Mouse (Mus musculus): Measurements from ENCODE around the gene Relb. TPM values are rescaled to one million over a fixed set of nuclear protein-coding genes. Genes with fewer than 3 reads are reported as not detected.

The Relb gene
- polyA plus RNA-seq, 1 experiment: 144 TPM

- TF ChIP-seq CTCF (IDR thresholded peaks at IDR 0.05; ENCODE audit: extremely low read depth, insufficient read length, insufficient replicate concordance, low read depth, low read length): no peak
- TF ChIP-seq POLR2A (IDR thresholded peaks at IDR 0.05; ENCODE audit: low read depth, low read length): peak; percentile 79
- Histone ChIP-seq H3K4me1 (ENCODE audit: control insufficient read depth, insufficient read depth, insufficient read length, low read length) (peaks cover 18% of the 10 kb centered on the region), H3K36me3 (ENCODE audit: control insufficient read depth, insufficient read depth, low read length) (peaks cover 7% of the 10 kb centered on the region), H3K27me3 (ENCODE audit: control insufficient read depth, insufficient read depth, low read length) (no peaks in the 10 kb centered on the region), H3K27ac (ENCODE audit: insufficient read depth, low read depth, low read length) (peak overlapping the region; percentile 94), H3K4me3 (ENCODE audit: low read depth, low read length) (peak overlapping the region; percentile 87)
- under 1% methylated on average over 53 of the region's 53 CpGs for WGBS
Measured at GRCm38 (mm10) chr7:19572926-19573775, 56.1 kb downstream of the Relb start.

GRCm38 (mm10) chr7:19569647-19570046, 59.6 kb downstream of the Relb start:
- TF ChIP-seq POLR2A (IDR thresholded peaks at IDR 0.05; ENCODE audit: low read depth, low read length) (no peak), CTCF (IDR thresholded peaks at IDR 0.05; ENCODE audit: extremely low read depth, insufficient read length, insufficient replicate concordance, low read depth, low read length) (no peak)
- Histone ChIP-seq H3K27me3 (ENCODE audit: control insufficient read depth, insufficient read depth, low read length) (no peaks in the 10 kb centered on the region), H3K36me3 (ENCODE audit: control insufficient read depth, insufficient read depth, low read length) (peaks cover 15% of the 10 kb centered on the region), H3K27ac (ENCODE audit: insufficient read depth, low read depth, low read length) (no peak overlapping the region), H3K4me3 (ENCODE audit: low read depth, low read length) (no peak overlapping the region), H3K4me1 (ENCODE audit: control insufficient read depth, insufficient read depth, insufficient read length, low read length) (peaks cover 8% of the 10 kb centered on the region; the same call in 1 of the 2 replicates)
- WGBS: 83% methylated on average over 3 of the region's 3 CpGs

GRCm38 (mm10) chr7:19567426-19567825, 61.8 kb downstream of the Relb start:
- no peak overlapping the region for H3K4me3 ChIP-seq (ENCODE audit: low read depth, low read length)
- no peaks in the 10 kb centered on the region for H3K27me3 ChIP-seq (ENCODE audit: control insufficient read depth, insufficient read depth, low read length)
- TF ChIP-seq CTCF (IDR thresholded peaks at IDR 0.05; ENCODE audit: extremely low read depth, insufficient read length, insufficient replicate concordance, low read depth, low read length) (no peak), POLR2A (IDR thresholded peaks at IDR 0.05; ENCODE audit: low read depth, low read length) (no peak)
- peaks cover 19% of the 10 kb centered on the region for H3K36me3 ChIP-seq (ENCODE audit: control insufficient read depth, insufficient read depth, low read length)
- H3K27ac ChIP-seq (ENCODE audit: insufficient read depth, low read depth, low read length): peak overlapping the region; percentile 48; the same call in 1 of the 2 replicates
- 67% methylated on average over 8 of the region's 8 CpGs for WGBS
- H3K4me1 ChIP-seq (ENCODE audit: control insufficient read depth, insufficient read depth, insufficient read length, low read length): peaks cover 11% of the 10 kb centered on the region; the same call in 1 of the 2 replicates

- Histone ChIP-seq H3K4me3 (ENCODE audit: low read depth, low read length) (no peak overlapping the region), H3K36me3 (ENCODE audit: control insufficient read depth, insufficient read depth, low read length) (peaks cover 19% of the 10 kb centered on the region), H3K27ac (ENCODE audit: insufficient read depth, low read depth, low read length) (no peak overlapping the region), H3K27me3 (ENCODE audit: control insufficient read depth, insufficient read depth, low read length) (no peaks in the 10 kb centered on the region), H3K4me1 (ENCODE audit: control insufficient read depth, insufficient read depth, insufficient read length, low read length) (peaks cover 7% of the 10 kb centered on the region; the same call in 1 of the 2 replicates)
- 94% methylated on average over 2 of the region's 2 CpGs for WGBS
- no peak for TF ChIP-seq POLR2A (IDR thresholded peaks at IDR 0.05; ENCODE audit: low read depth, low read length)
- no peak for TF ChIP-seq CTCF (IDR thresholded peaks at IDR 0.05; ENCODE audit: extremely low read depth, insufficient read length, insufficient replicate concordance, low read depth, low read length)
Measured at GRCm38 (mm10) chr7:19565803-19566202, 63.4 kb downstream of the Relb start.

- no peak for TF ChIP-seq POLR2A (IDR thresholded peaks at IDR 0.05; ENCODE audit: low read depth, low read length)
- peak; percentile 25; the same call in 1 of the 2 replicates for TF ChIP-seq CTCF (IDR thresholded peaks at IDR 0.05; ENCODE audit: extremely low read depth, insufficient read length, insufficient replicate concordance, low read depth, low read length)
- no peaks in the 10 kb centered on the region for H3K27me3 ChIP-seq (ENCODE audit: control insufficient read depth, insufficient read depth, low read length)
- H3K36me3 ChIP-seq (ENCODE audit: control insufficient read depth, insufficient read depth, low read length): peaks cover 12% of the 10 kb centered on the region
- 92% methylated on average over 4 of the region's 4 CpGs for WGBS
- no peak overlapping the region for H3K4me3 ChIP-seq (ENCODE audit: low read depth, low read length)
- peaks cover 15% of the 10 kb centered on the region for H3K4me1 ChIP-seq (ENCODE audit: control insufficient read depth, insufficient read depth, insufficient read length, low read length)
- no peak overlapping the region for H3K27ac ChIP-seq (ENCODE audit: insufficient read depth, low read depth, low read length)
Measured at GRCm38 (mm10) chr7:19564455-19564854, 64.8 kb downstream of the Relb start.

- TF ChIP-seq POLR2A (IDR thresholded peaks at IDR 0.05; ENCODE audit: low read depth, low read length): no peak
- WGBS: 79% methylated on average over 3 of the region's 3 CpGs
- peaks cover 12% of the 10 kb centered on the region for H3K36me3 ChIP-seq (ENCODE audit: control insufficient read depth, insufficient read depth, low read length)
- no peak overlapping the region for H3K4me3 ChIP-seq (ENCODE audit: low read depth, low read length)
- H3K27me3 ChIP-seq (ENCODE audit: control insufficient read depth, insufficient read depth, low read length): no peaks in the 10 kb centered on the region
- H3K4me1 ChIP-seq (ENCODE audit: control insufficient read depth, insufficient read depth, insufficient read length, low read length): peaks cover 21% of the 10 kb centered on the region
- no peak overlapping the region for H3K27ac ChIP-seq (ENCODE audit: insufficient read depth, low read depth, low read length)
Measured at GRCm38 (mm10) chr7:19563884-19564283, 65.4 kb downstream of the Relb start.

GRCm38 (mm10) chr7:19562643-19563410, 66.4 kb downstream of the Relb start, which contains the start of gene Ppp1r37:
Ppp1r37 (minus strand) TSS chr7:19563076.
- no peaks in the 10 kb centered on the region for H3K27me3 ChIP-seq (ENCODE audit: control insufficient read depth, insufficient read depth, low read length)
- H3K4me3 ChIP-seq (ENCODE audit: low read depth, low read length): peak within 1 kb of the TSS; percentile 91
- peaks cover 29% of the 10 kb centered on the region for H3K4me1 ChIP-seq (ENCODE audit: control insufficient read depth, insufficient read depth, insufficient read length, low read length)
- peak within 1 kb of the TSS; percentile 95 for H3K27ac ChIP-seq (ENCODE audit: insufficient read depth, low read depth, low read length)
- WGBS: 2% methylated on average over 19 of the region's 19 CpGs
- peak; percentile 16; the same call in 1 of the 2 replicates for TF ChIP-seq CTCF (IDR thresholded peaks at IDR 0.05; ENCODE audit: extremely low read depth, insufficient read length, insufficient replicate concordance, low read depth, low read length)
- no peak for TF ChIP-seq POLR2A (IDR thresholded peaks at IDR 0.05; ENCODE audit: low read depth, low read length)
- H3K36me3 ChIP-seq (ENCODE audit: control insufficient read depth, insufficient read depth, low read length): peaks cover 12% of the 10 kb centered on the region
